Mouse (Mus musculus) myocyte (in vitro differentiated cells): Measurements from ENCODE around the gene Palm.

Source experiments
- MAX ChIP-seq: IDR thresholded peaks from one replicate; pipeline ENCODE4 v1.6.1; 2011; ENCODE audit warnings: low read depth, mild to moderate bottlenecking, control low read depth
- POLR2A ChIP-seq: IDR thresholded peaks from one replicate; pipeline ENCODE4 v1.6.1; 2011; ENCODE audit warnings: low read depth, mild to moderate bottlenecking, control low read depth, moderate library complexity; ENCODE audit not compliant: insufficient read length
- USF1 ChIP-seq: IDR thresholded peaks from one replicate; pipeline ENCODE4 v1.6.1; 2011; ENCODE audit warnings: low read depth, mild to moderate bottlenecking, control low read depth, moderate library complexity

- TF ChIP-seq POLR2A (no peak), MAX (no peak), USF1 (no peak)
Observed at GRCm38 (mm10) chr10:79820277-79820676, 26.9 kb downstream of the Palm start.
